Mouse (Mus musculus): ENCODE data around the gene Os9.
A peak's percentile ranks its signal among the peaks of the same experiment; 100 is the strongest.
"Not testable (repeated sequence)": the region's sequence is repeated elsewhere in the genome, so short reads cannot be mapped to it uniquely, and the experiment has no call there.

The Os9 gene

GRCm38 (mm10) chr10:127063913-127064870 is 56.7 kb downstream of the Os9 start:
- DNase-seq (ENCODE audit: low spot score in 2 of 2): no peak

DNA sequence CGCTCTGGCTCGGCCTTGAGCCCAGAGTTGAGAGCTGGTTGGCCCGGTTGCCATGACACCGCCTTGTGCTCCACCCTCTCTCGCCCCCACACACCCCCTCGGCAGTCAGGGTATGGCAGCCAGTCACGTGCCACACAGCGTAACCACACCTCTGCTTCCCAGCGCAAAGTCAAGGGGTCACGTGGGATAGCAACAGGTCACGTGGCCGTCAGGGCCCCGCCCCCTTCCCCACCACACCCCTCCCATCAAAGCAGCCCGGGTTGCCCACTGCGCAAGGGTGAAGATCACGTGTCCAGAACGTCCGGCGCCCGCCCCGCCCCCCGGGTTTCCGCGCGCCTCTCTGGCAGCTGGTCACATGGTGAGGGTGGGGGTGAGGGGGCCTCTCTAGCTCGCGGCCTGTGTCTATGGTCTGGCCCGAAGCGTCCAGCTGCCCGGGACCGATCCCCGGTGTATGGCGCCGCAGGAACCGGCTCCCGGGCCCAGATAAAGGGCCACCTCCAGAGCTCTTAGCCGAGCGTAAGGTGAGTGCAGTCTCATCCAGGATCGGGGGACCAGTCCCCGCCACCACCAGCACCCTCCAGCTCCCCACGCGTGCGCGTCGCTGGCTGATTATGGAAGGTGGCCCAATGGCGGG is 57.6 kb downstream of the Os9 start, which contains the start of gene Cdk4:
Cdk4 (plus strand) TSS at position 296 of the 634 bp plus-strand sequence.
- peak; percentile 87 to 95 for DNase-seq (ENCODE audit: low spot score in 2 of 2)

DNA sequence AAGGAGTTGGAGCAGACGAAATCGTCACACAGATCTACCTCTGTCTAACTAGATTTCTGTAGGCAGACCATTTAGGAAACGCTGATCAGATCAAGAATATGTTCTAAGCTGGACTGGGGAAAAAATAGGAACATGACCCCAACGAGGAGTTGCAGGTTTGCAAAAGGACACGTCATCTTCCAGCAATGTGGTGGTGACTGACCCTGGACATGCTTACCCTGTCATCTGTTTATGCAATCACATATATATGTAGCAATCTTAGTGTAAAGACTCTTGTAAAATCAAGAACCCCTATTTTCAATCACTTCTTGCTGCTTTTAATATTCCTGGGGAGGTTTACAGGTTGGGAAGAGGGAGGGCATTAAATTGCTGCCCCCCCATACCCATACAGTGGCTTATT is 58.4 kb downstream of the Os9 start:
- DNase-seq (ENCODE audit: low spot score in 2 of 2): no peak

DNA sequence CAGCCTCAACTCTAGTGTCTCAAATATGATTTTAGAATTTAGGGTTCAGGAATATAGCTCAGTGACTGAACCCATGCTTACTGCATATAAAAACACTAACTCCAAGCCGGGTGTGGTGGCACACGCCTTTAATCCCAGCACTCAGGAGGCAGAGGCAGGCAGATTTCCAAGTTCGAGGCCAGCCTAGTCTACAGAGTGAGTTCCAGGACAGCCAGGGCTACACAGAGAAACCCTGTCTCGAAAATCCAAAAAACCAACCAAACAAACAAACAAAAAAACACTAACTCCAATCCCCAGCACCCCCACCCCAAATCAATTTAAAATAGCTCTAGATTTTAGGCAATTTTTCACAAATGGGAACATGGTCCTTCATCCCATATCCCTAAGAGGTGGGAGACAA is 58.8 kb downstream of the Os9 start:
- not testable (repeated sequence) for DNase-seq (ENCODE audit: low spot score in 2 of 2)

- no peak for DNase-seq (ENCODE audit: low spot score in 2 of 2)
These were observed 59.4 kb downstream of the Os9 start for GRCm38 (mm10) chr10:127061513-127061912.

- DNase-seq (ENCODE audit: low spot score in 2 of 2): no peak
These were observed 59.8 kb downstream of the Os9 start for GRCm38 (mm10) chr10:127061085-127061484.

DNA sequence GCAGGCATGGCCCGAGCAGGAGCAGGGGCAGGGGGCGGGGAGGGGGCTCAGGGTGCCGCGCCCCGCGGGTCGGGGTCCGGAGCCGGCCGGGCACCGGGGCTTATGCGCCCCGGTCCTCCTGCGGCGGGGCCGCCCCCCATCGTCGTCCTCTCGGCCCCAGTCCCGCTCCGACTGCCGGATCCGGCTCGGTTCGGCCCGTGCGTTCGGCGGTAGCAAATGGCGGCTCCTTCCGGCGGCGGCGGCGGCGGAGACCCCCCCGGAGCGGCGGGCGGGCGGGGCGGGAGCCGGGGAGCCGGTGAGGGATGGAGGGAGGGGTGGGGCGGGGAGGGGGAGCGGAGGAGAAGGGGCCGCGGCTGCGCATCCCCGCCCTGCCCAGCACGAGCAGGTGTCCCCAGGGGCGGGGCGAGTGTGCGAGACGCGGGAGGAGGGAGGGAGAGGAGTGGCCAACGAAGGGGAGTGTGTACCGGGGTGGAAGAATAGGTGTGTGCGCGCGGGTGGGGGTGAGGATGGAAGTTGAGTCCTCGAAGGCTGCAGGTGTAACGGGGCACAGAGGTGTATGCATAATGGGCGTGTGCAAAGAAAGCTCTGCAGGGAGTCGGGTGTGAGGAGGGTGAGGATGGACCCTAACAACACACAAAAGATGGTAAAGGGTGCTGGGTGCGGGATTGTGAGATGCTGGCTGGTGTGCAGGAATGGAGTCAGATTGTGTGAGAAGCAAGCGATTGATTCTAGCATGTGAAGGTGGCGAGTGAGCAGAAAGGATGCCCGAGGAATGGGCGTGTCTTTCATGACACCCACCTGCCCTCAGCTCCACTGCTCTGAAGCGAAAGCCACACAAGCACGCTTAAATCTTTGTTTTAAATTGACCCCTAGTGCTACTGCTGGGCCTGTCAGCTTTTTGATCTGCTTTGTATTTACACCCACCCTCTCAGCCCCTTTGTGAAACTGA is 60.7 kb downstream of the Os9 start, which contains the start of gene March9:
March9 (minus strand) TSS at position 217 of the 949 bp plus-strand sequence.
- DNase-seq (ENCODE audit: low spot score in 2 of 2): peak in 1 of 2 experiments; percentile 69

DNA sequence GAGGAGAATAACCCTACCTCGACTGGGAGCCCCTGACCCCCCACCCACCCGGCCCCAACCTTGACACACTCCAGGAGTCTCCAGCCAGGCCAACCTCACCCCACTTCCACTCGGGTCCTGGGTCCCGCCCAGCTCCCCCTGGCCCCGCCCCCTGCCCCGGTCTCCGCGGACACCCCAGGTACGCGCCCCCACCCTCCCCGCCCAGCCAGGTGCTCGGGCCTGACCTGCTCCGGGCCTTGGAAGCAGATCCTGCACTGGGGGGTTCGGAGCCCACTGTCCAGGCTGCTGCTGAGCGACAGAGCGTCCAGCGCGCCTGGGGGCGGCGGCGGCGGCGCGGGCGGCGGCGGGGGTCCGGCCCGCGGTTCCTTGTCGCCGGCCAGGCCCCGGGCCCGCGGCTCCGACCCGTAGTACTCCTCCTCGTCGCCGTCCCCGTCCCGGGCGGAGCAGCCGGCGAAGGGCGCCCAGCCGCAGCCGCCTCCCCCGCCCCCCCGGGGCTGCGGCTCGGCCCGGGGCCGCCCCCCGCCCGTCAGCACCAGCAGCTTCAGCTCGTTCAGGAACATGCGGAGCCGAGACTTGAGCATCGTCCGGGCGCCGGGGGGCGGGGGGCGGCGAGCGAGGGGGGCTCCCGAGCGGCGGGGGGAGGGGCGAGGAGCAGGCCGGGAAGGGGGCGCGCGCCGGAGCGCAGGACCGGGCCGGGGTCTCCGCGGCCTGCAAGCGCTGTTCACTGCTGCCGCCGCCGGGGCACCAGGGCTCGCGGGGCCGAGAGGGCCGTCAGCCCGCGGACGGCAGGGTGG is 61.6 kb downstream of the Os9 start:
- DNase-seq (ENCODE audit: low spot score in 2 of 2): no peak

GRCm38 (mm10) chr10:127058708-127059107 is 62.2 kb downstream of the Os9 start:
- DNase-seq (ENCODE audit: low spot score in 2 of 2): no peak

- peak; percentile 66 to 83 for DNase-seq (ENCODE audit: low spot score in 2 of 2)
These were observed 62.8 kb downstream of the Os9 start for GRCm38 (mm10) chr10:127058161-127058560.

DNA sequence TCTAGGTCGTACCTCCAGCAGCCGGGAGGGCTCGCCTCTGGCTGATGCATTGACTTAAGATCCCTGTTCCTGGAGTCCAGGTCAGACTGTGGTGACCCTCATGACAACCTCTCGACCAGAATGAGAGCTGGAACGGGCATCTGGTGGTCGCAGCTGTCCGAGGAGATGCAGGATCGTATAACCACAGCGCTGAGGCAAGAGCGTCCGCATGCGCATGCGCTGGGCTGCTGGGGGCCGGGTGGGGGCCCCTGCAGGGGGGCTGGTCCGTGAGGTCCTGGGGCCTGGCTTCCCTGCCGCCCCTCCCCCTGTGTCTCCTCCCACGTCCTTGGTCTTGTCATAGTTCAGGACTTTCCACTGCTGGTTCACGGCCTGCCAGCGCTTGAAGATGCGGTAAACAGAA is 64.4 kb downstream of the Os9 start:
- DNase-seq (ENCODE audit: low spot score in 2 of 2): no peak

- no peak for DNase-seq (ENCODE audit: low spot score in 2 of 2)
These were observed 65.5 kb downstream of the Os9 start for GRCm38 (mm10) chr10:127055406-127055805.

GRCm38 (mm10) chr10:127054646-127055045 is 66.3 kb downstream of the Os9 start:
- DNase-seq (ENCODE audit: low spot score in 2 of 2): peak in 1 of 2 experiments; percentile 39

DNA sequence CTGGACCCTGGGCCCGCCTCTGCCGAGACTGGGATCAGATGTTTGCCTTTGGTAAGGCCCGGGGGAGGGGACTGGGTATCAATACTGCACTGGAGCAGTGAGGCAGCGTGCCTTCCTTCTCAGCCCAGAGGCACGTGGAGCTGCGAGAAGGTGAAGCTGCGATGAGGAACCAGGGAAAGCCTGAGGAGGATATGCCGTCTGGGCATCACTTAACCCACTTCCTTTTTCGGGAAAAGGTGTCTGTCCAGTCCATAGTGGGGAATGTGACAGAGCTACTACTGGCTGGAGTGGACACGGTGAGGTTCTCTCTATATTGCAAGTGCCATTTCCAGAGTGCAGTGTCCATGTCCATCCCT is 70.8 kb downstream of the Os9 start:
- no peak for DNase-seq (ENCODE audit: low spot score in 2 of 2)

- DNase-seq (ENCODE audit: low spot score in 2 of 2): no peak
These were observed 71.4 kb downstream of the Os9 start for GRCm38 (mm10) chr10:127049395-127050118.

- DNase-seq (ENCODE audit: low spot score in 2 of 2): no peak
These were observed 72.1 kb downstream of the Os9 start for GRCm38 (mm10) chr10:127048608-127049394.

DNA sequence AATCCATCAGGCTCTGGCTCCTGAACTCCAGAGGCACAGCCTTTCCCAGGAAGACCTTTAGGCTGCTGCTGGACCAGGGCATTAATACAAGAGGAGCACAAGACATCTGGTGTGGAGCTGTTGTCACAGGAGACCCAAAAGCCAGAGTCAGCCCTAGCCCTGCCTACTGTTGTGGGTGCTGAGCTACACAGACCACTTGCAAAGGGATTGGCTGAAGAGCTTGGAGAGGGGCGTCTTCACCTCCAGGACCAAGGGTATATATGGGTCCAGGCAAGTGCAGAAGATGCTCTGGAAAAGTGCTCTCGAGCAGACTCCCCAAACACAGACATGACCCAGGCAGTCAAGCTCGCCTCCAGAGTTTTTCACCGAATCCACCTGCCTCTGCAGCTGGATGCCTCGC is 73.0 kb downstream of the Os9 start, which contains the start of gene Cyp27b1:
Cyp27b1 (plus strand) TSS at position 297 of the 400 bp plus-strand sequence.
- DNase-seq (ENCODE audit: low spot score in 2 of 2): no peak

All from spleen, postnatal 10 days (tissue).